Mouse (Mus musculus): ENCODE data around the gene Gtf2ird2.

The Gtf2ird2 gene

DNA sequence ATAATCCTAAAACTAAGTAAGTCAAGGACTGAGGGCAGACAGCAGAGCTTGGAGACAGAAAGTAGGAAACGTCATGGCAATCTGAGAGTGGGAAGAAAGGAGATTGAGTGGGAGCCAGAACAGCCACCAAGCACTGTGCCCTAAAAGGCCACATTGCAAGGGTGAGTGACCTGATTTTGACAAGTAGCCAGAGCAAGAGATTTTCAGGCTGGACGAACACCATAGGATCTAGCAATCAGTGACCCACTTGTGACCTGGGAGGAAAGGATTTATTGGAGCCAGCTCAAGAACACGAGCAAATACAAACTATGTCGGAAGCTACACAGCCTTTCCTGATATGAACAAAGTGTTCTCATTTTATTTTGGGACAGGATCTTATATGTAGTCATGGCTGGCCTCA, 1.1 kb upstream of the Gtf2ird2 start:
- no peak for DNase-seq (ENCODE audit: low read depth, low spot score)

DNA sequence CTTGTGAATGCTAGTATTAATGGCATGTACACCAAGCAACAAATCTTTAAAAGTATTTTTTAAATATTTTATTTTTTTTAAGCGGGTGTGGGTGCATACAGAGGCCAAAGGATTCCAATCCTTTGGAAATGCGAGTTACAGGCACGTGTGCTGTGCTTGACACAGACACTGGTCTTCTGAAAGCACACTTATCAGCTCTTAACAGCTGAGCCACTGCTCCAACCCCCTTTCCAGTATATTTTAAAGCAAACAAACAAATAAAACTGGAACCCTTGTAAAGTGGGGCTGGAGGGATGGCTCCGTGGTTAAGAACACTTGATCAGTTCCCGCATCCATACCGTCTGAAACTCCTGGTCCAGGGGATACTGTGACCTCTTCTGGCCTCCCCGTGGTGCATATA, 657 bp upstream of the Gtf2ird2 start:
- no peak for DNase-seq (ENCODE audit: low read depth, low spot score)

DNA sequence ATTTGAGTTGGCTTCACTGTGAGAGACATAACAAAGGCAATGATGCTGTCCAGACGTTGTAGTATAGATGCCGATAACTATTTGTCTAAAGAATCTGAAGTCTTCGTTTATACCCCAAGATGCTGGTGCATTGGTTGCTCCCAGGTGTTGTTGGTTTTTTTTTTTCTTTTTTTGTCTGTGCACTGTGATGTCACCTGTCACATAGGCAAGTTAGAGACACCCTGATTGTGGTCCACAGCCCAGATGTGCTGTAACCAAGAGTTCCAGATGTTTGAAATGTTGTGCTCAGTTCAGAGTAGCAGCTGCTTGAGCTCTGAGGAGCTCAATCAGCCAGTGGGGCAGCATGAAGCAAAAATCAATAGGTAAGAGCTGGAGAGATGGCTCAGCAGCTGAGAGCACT, 2.2 kb downstream of the Gtf2ird2 start:
- DNase-seq (ENCODE audit: low read depth, low spot score): no peak

DNA sequence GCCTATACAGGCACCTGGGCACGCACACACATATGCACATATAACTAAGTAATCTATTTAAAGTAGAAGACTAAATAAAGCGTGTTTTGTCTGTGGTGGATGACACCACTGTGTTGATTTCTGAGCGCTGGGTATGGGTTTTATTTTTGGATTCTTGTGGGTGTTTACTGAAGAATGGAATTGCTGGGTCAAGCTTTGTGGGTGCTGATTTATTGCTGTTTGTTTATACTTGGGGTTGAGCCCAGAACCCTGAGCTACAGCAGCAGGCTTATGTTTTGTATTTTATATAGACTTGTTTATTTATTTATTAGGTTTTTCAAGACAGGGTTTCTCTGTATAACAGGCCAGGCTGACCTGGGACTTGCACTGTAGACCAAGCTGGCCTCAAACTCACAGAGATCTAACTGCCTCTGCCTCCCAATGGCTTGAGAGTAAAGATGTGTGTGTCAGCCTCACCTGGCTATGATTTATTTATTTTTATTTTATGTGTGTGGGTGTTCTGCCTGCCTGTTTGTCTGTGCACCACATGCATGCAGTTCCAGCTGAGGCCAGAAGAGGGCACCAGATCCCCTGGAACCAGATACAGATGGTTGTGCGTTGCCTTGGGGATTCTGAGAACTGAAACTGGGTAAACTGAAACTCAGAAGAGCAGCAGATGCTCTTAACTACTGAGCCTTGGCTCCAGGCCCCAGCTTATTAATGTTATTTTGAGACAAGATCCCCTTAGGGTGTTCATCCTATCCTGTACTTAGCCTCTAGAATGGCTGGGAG, 3.3 kb downstream of the Gtf2ird2 start:
- peak; percentile 69 for DNase-seq (ENCODE audit: low read depth, low spot score)

DNA sequence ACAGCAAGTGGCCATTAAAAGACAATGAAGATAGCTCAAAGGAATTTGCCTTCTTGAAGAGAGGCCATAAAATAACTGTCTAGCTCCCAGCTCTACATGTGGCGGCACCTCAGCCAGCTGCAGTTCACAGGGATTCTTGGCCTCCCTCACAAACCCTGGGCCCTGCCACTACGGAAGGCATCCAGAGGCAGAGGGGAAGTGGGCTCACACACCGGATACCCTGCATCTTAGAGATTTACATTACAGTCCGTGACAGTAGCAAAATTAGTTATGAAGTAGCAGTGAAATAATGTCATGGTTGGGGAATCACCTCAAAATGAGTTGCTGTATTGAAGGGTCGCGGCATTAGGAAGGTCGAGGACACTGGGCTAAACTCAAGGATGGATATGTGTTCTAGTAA, 4.8 kb downstream of the Gtf2ird2 start:
- DNase-seq (ENCODE audit: low read depth, low spot score): no peak

DNA sequence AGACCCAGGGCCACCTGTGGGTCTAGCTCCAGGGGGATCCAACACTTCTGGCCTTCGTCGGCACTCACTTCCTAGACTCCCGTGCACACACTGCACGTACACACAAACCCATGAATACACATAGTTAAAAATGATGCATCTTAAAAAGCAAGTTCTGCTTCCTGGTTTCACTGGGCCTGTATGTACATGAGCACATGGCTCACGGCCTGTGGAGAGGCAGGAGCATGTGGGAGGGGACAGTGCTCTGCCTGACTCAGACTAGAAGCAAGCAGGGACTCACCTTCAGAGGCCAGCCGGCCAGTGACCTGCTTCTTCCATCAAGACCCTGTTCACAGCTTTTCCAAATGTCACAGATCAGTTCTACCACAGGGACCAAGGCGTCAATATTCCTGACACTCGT, 9.8 kb downstream of the Gtf2ird2 start:
- DNase-seq (ENCODE audit: low read depth, low spot score): no peak

DNA sequence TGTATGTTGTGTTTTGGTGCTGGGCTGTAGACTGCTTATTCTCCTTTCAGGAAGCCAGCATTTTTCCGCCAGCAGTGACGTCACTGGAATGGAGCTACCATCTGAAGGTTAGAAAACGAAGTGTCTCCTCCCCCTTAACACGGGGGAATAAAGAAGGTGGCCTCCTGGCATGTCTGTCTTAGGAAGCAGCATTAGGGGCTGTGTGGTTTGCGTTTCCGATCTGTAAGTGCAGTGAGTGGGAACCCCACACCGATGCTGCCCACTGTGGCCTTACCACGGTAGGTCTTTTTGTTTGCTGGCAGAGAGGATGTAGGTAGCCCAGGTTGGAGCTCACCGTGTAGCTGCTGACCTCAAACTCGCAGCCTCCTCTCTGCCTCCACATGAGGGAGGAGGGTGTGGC, 22.9 kb downstream of the Gtf2ird2 start:
- DNase-seq (ENCODE audit: low read depth, low spot score): no peak

DNA sequence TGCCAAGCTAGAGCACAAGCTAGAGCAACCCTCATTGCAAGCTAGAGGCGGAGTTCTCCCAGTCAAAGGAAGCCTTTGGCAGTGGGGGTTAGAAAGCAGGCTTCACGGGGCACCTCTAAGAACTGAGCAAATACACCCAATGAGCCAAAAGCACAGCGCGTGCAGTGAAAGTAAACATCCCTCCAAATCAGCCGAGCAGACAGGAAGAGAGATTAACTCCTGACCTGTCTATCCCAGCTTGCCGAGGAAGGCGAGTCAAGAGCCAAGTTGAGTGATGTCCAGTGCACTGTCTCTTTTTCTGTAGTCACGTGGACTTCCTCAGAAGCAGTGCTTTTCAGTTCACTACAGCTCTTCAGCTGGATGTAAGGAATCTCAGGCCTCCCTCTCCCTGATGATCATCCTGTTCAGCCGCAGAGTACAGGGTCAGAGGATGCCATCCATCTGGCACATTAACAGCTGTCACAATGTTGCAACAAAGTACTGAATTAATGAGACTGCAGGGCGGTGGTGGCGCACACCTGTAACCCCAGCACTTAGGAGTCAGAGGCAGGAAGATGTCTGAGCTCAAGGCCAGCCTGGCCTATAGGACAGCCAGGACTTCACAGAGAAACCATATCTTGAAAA, 26.2 kb downstream of the Gtf2ird2 start:
- no peak for DNase-seq (ENCODE audit: low read depth, low spot score)

DNA sequence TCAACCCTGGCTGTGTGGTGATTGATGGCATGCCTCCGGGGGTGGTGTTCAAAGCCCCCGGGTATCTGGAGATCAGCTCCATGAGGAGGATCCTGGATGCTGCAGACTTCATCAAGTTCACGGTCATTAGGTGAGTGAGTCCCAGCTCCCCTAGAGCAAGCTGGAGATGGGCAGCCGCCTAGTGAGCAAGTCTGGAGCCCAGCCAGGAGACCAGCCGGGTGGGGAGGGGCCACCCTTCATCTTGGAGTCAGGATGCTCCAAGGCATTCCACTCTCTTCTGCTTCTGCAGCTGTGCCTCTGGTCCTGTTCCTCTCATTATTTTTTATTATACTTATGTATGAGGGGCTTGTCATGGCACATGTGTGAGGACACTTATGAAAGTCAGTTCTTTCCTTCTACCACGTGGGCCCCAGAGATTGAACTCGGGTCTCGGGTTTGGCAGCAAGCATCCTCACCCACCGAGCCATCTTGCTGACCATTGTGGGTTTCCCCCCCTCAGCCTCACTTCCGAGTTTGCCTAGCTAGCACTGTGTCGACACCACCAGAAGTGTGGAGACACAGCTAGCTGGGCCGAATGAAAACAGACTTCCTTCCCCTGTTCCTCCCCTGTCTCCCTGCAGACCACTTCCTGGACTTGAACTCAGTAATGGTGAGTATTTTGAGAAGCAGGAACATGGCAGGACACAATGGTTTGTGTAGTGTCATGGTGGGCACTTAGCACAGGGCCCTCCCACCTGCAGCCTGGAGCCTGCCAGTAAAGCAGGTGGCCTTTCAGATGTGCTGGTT, 30.4 kb downstream of the Gtf2ird2 start:
- DNase-seq (ENCODE audit: low read depth, low spot score): peak; percentile 39

DNA sequence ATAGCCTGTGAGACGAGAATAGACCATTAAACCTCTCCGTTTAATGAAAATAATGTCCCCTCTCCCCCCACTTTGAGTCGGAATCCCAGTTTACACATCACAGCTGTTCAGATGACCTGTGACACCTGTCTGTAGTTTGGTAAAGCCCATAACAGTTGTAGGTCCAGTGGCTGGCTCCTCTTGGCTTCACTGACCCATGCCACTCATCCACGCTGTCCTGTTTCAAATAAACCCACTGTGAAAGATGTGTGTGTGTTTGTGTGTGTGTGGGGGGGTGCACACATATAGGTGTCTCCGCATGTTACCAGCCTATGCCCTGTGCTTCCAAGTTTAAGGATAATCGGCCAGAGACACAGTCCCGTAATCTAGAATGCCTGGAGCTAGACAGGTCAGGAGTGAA, 34.1 kb downstream of the Gtf2ird2 start:
- DNase-seq (ENCODE audit: low read depth, low spot score): no peak

DNA sequence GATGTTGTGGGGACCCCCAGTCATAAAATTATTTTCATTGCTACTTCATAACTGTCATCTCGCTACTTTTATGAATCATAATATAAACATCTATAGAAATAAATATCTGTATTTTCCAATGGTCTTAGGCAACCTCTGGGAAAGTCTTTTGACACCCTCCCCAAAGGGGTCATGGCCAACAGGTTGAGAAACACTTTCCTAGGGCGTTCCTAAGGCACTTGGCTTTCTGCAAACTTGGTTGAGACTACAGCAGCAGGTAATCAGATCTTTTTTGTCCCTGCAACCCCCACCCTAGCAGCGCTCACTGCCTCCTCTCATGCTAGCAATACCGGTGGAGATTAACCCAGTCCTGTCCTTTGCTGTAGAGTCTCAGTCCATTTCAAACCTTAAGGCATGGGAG, 37.5 kb downstream of the Gtf2ird2 start:
- no peak for DNase-seq (ENCODE audit: low read depth, low spot score)

DNA sequence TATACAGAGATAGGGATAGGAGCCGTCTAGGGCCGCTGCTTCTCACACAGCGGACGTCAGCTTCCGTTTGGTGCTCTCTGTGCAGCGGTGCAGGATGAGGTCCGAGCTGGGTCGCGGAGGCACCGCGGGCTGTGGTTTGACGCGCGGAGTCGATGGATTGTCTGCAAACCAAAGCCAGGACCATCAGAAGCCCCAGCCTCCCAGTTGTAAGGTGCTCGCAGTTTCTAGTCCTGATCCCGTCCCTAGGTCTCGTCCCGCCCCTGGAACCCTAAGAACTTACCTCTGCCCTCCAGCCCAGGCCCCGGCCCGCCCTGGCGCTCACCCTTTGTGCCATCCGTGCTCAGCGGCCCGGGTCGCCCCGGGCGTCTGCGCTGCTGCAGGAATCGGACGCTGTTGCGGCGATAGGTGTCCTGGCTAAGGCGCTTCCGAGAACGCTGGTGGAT, 37.9 kb downstream of the Gtf2ird2 start:
- no peak for DNase-seq (ENCODE audit: low read depth, low spot score)

DNA sequence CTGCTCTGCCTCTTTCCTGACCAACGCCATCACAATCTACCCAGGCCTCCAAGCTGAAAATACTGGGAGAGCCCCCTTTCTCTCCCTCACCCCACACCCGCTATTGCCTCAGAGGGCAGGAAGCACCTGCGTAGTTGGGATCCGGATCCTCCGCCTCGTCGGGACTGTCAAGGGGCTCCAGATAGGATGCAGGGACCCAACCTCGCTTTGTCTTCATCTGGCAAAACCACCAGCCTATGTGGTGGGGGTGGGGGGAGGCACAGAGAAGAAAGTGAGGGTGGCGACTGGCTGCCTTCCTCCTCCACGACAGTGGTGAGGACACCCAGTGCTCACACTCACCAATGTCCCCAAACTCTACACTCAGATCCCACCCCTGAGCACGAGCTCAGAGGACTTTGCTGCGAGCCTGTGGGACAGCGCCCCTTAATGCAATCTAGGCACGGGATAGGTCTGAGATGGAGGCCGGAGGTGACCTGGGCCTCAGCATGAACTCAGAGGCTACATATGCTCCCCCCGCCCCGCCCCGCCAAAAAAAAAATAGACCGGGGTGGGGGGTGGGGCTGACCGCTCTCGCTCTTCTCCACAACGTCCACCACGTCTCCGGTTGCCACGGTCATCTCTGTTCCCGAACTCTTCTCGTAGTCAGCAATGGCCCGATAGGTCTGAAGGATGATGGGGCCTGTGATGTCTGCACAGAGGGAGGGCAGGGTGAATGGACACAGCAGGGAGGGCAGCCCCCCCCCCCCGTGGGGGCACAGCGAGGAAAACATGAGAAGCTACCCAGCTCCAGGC, 41.5 kb downstream of the Gtf2ird2 start:
- no peak for DNase-seq (ENCODE audit: low read depth, low spot score)

DNA sequence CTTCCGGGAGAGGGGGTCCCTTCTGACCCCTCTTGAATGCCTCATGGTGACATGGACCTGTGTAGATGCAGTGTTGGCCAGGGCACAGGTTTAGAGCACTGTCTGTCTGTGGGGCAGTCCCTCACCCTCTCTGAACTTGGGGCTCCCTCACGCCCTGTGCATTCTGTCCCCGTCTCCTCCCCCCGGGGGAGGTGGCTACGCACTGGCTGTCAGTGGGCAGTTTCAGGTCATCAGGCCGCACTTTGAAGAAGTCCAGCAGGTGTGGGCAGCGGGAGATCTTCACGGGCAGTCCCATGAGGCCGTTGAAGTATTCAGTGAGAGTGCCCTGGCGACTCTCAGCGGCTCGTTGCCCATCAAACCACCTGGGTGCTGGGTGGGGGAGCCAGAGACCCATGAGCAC, 43.1 kb downstream of the Gtf2ird2 start:
- DNase-seq (ENCODE audit: low read depth, low spot score): no peak

DNA sequence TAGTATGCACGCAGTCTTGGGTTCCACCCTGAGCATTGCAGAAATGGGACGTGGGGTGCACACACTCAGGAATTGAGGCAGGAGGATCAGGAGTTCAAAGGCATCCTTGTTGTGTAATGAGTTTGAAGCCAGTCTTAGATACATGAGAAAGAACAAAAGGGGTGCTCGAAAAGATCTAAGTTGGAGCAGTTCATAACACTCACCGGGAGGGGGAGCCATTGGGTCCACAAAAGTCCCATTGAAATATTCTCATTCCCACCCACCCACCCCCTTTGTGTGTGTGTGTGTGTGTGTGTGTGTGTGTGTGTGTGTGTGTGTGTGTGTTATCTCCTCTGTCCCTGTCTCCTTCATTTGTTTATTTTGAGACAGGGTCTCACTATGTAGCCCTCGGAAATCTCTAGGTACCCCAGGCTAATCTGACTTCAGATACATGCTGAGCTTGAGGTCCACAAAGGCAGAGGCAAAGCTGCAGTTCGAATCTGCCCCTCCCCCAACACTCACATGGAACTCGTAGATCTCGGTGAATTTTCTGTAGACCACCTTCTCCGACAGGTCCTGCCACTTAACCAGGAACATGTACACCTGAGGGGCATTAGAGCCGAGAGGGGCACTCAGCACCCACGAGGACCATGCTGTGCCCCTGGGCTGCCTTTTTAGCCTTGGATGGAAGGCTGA, 43.9 kb downstream of the Gtf2ird2 start:
- peak; percentile 61 for DNase-seq (ENCODE audit: low read depth, low spot score)

DNA sequence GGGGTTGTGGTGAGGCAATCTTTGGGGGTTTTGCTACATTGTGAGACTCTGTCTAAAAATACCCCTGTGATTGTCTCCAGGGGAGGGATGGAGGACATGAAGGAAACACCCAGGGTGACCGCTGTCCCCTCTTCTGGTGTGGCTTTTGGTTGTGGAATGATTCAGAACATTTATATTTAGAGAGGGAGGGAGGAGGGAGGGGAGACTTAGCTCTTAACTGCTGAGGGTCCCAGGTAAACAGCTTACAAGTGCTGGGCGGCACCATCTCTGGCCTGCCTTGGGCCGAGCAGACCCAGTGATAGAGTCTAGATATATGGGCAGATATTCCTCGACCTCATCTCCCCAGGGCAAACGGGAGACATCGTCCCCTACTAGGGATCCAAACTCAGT, 44.4 kb downstream of the Gtf2ird2 start:
- DNase-seq (ENCODE audit: low read depth, low spot score): no peak

DNA sequence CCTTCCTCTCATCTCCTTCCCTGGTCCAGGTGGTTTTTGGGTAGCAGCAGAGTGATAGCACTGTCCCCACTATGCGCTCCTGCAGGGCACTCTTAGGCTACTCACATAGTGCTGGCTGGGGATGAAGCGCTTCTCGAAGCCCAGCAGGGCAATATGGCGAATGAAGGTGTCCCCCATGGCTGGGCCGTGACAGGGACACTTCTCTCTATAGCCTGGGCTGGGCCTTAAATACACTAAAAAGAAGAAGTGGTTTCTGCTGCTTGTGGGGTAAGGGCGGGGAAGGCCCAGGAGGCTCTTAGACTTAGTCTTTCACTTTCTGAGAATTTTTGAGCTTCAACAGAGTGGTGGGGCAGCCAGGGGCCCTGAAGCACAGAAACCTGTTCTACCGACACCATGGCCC, 45.6 kb downstream of the Gtf2ird2 start, which contains the start of gene Ncf1:
TSS of gene Ncf1 (minus strand) at position 235 of the 400 bp plus-strand sequence.
- no peak for DNase-seq (ENCODE audit: low read depth, low spot score)

DNA sequence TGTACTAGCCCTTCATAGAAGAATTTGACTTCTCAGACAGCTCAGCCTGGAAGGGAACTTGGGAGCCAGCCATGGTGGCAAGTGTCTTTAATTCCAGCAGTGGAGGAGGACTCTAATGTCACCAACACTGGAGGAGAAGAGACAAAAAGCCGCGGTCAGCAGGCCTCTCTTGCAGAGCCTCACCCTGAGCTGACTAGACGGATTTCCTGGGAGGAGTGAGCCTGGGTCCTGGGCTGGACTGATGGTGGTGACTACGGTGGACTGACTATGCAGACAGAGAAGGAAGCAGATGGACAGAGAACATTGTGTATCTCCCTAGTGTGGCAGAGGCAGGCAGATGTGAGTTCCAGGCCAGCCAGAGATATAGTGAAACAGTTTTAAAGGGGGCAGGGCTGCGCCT, 47.6 kb downstream of the Gtf2ird2 start:
- DNase-seq (ENCODE audit: low read depth, low spot score): peak; percentile 59

DNA sequence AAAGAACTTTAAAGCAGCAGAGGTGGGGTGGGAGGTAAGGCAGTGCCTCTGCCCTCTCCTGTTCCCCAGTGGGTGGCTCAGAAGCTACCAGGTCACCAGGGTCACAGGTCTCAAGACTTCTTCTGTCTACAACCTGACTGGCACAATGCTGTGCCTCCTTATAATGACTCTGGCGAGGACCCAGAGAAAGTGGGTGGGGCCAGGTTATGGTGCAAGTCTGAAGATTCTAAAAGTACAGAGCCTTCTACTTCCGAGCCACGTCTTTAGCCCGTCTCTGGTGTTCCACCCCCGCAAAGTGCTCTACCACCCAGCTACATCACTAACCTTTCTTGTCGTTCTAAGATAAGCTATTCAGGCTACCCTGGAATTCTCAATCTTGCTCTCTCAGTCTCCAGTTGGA, 48.3 kb downstream of the Gtf2ird2 start:
- DNase-seq (ENCODE audit: low read depth, low spot score): no peak

DNA sequence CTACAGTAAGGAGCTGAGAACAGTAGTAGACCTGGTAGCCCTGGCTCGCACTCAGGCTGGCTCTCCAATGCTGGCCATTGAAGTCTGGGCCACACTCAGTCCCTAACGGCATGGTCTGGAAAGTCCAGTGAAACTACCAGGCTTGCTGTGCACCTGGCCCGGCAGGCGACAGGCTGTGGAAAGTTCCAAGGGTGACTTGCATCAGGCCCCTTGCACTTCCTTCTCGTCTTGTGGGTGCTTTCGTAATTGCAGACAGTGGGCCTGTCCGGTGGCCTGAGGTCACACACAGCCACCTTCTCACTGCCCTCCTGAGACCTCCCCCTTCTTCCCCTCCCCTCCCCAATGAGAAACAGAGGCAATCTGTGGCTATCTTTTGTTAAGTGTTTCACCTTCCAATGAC, 48.7 kb downstream of the Gtf2ird2 start:
- peak; percentile 49 for DNase-seq (ENCODE audit: low read depth, low spot score)

DNA sequence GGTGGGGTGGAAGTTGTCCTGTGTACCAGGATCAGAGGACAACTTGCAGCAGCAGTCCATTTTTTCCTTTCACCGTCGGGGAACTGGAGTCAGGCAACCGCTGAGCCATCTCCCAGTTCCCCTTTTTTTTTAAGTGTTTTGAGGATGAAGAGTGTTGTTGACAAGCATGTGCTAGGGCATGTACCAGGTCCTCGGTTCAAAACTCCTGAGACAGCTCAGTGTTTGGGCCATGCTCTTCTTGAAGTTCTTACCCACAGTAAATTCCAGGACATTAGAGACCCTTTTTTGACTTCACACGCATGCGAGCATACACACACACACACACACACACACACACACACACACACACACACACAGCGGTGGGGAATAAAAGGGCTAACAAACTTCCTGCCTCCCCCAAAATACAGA, 49.4 kb downstream of the Gtf2ird2 start:
- no peak for DNase-seq (ENCODE audit: low read depth, low spot score)

Measured in brain, adult 2 months (tissue).